Mouse (Mus musculus) liver, adult (tissue): ENCODE results near the gene Dab1.

Experiments used
- GATA4 ChIP-seq: IDR thresholded peaks from 2 replicates; pipeline ENCODE4 v1.6.1; 2014; ENCODE audit warnings: mild to moderate bottlenecking, low read length; ENCODE audit not compliant: insufficient replicate concordance

Gene Dab1

DNA sequence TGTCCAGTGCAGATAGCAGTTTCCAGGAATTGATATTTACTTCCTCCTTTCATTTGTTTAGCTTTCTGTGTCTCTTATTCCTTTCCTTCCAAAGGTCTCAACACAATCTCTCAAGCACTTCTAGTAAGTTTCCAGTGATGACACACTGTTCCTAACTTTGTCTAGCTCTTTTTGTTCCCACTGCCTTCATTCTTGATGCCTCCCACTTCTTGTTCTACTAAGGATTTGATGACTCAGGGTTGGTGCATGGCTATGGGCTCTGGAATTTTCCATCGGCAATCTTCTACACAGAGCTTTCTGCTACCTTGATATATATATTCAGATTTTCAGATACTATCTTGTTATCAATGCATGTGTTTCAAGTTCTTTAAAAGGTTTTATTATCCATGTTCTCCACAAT, 656.1 kb downstream of the Dab1 start:
- no peak for TF ChIP-seq GATA4

DNA sequence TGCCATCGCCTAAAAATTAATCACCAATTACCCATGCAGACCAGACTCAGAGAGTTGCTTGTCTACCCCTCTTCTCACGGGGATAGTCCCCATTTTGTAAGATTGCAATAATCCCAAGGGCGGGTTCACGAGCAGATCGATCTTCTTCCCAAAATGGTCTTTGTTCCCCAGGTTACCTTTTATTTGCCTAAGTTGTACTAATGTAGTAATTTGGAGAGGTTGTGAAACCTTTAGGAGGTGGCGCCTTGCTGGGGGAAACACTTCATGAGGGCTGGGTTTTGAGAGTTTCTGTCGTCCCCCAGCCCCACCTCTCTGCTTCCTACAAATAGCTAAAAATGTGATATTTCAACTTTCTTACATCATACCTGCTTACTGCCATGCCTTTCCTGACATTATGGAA, 657.8 kb downstream of the Dab1 start:
- TF ChIP-seq GATA4 = no peak

DNA sequence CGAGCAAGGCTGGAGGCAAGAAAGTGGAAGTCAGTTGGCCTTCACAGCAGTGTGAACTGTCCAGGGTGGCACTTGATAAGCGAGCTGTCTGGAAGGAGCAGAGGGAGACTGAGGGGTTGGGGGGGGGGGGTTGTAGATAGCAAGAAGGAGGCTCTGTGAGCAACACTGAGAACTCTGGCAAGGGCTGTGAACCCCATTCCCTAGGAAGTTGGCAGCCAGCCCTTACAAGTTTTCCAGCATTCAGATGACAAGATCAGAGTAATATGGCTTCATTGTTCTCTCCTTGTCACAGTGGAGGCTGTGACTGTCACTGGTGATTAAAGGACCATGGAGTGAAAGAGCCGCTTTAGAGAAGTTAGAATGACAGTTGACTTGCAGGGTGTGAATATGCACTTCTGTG, 662.4 kb downstream of the Dab1 start:
- TF ChIP-seq GATA4 = no peak

DNA sequence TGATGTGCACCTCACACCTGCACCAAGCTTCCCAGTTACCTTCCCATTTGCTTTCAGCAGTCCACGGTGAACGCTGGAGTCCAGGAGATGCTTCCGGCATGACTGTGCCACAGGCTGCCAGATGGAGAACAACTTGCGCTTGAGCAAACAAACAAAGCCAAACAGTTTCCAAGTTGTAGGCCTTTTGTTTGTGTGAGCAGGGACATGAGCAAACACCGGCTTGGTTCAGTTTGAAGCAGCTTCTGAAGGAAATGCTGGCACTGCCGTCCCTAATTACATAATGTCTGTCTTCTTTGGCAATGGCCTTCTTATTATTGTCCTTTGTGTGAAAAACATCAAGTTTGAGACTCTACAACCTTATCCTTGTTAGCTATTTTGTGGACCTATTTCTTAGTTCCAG, 664.7 kb downstream of the Dab1 start:
- no peak for TF ChIP-seq GATA4

DNA sequence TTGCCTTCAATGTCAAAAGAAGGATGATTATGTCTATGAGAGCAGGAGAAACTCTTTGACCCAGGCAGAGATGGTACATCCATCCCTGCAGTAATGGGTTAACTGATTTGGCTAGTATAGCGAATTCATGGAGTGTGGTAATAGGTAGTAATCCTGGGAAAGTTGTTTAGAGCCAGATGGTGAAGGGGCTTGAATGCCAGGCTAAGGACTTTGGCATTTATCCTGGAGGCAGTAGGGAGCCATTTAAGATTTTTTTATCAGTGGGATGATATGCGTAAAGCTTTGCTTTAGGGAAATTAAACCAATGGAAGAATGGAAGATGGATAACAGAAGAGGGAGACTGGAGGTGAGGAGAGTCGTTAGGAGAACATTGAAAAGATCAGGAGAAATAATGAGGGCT, 669.2 kb downstream of the Dab1 start:
- TF ChIP-seq GATA4 = no peak

DNA sequence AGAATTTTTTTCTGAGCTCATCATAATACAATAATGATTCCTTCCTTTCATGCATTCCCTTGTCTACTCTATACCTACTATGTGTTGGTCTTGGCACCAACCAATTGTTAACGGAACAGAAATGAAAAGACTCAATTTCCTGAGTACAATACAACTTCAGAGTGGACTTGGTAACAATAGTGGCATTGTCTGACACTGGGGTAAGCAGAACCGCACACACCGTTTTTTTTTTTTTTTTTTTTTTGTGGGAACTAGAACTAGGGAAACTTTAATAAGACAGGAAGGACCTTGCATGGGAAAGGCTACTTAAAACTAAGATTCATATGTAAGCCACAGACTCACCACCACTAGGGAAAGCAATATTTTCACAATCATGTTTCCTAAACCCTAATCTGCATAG, 682.6 kb downstream of the Dab1 start:
- TF ChIP-seq GATA4 = no peak

DNA sequence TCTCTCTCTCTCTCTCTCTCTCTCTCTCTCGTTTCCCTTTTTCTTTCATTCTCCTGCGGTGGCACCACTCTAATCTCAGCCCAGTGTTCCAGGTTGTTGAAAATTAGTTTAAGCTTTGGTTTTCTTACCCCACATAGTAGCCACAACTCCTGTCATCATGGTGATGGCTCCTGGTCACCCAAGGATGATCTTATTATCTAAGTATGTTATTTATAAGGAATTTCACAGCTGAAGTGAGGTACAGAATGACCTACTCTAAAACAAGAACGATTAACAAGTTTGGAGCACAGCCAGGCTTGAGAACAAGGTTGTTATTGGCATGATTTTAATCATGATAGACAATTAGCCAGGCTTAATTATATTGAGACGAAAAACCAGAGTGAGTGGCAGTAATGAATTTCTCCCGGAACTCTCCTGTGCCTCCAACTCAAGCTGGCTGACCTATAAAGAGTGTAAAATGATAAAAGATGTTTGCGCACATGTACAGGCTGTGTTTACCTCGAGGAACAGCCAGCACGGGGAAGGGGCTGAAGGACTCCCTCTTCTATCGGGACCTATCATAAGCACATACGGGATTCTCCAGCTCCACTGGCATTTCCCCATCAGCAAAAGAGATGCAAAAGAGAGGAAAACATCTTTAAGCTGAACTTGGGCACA, 684.0 kb downstream of the Dab1 start:
- no peak for TF ChIP-seq GATA4

DNA sequence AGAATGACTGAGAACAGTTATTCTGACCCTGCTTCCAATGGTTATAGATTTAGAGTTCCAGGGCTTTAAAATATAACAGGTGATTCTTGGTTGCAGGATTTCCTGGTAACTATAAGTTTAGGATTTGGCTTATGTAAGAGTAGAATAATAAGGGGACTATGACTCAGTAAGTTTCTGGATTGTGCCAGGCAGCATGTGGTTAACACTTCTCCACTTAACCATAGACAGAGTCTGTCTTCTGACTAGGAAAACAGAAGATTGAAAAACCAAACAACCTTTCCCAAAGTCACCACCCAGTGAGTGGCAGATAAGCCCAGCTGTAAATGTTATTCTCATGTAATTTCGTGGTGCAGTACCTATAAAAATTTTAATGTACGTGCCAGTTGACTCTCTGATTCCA, 688.6 kb downstream of the Dab1 start:
- TF ChIP-seq GATA4 = no peak

DNA sequence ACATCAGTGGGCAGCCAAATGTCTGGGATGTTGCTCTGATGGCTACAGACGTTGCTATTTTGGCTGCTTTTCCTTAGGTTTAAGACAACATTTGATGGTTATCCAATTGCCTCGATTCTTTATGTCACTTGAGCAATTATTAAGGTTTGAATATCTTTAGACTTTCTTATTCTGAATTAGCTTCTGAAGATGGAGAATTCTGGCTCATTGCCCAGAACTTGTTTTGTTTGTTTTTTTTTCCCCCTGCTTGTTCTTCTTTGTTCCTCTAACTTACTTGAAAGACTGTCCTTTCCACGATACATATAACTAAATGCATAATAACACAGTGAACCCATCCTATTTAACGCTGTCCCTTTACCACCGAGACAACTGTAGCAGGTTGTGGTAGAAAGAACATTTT, 707.1 kb downstream of the Dab1 start:
- no peak for TF ChIP-seq GATA4

DNA sequence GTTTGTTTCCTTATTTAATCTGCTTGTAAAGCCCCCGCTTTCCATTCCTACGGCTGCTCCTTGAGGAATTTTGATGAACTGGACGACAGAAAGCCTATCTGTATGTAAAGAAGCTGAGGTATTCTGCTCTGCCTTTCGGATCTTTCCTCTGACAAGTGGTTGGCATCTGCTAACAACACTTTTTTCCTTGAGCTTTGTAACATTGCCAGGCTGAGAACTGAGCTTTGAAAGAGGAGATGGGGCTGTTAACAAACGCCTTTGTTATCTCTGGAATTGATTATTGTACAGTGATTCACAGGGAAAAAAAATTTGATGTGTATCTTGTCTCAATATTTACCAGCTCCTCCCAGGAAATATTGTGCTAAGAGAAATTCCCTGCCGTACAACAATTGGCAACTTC, 712.7 kb downstream of the Dab1 start:
- TF ChIP-seq GATA4 = no peak

DNA sequence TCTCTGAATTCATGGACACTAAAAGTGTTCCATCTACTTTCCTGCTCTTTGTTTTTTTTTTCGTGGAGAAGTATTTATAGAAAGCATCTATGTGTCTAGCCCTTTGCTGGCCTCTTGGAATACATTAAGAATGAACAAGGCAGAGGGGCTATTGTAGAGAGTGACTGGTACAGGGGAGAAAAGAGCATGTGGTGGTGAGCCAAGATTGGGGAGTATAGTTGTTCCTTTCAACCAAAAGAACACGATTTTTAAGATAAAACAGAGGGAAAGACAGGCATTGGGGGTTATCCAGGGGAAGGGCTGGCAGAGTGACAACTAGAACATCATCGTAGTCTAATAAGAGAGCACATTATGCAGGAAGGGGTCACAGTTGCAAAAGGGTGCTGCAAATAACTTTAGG, 713.2 kb downstream of the Dab1 start:
- no peak for TF ChIP-seq GATA4

DNA sequence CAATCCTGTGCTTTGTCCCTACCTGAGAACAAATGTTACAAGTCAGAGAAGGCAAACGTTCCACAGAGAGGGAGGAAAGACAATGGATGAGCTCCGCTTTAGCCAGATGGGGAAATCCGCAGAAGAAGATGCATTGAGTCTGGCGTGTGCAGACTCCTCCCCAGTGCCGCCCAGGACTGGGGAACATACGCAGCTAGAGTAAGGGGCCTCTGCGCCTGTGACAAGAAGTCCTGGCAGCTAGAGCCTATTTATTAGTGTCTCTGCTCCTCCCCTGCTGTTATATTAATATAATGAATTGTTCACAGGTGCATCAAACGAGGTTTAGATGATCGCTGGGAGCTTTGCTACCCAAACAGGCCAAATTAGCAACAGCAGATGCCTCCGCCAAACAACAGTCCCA, 718.1 kb downstream of the Dab1 start:
- TF ChIP-seq GATA4 = no peak

DNA sequence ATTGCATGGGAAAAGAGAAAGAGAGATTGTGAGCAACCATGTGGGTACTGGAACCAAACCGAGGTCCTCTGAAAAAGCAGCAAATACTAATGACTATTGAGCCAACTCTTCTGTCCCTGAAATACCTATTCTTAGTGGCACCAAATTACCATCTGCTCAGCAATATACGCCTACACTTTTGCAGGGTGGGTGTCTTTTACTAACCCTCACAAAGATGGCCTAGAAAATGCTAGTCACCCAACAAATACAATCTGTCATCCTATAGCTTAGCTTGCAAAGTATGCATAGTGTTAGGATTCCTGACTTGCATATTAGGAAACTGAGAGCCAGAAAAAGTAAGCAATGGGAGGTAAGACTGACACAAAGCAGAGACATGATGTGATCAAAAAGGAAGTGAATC, 719.2 kb downstream of the Dab1 start:
- TF ChIP-seq GATA4 = no peak

DNA sequence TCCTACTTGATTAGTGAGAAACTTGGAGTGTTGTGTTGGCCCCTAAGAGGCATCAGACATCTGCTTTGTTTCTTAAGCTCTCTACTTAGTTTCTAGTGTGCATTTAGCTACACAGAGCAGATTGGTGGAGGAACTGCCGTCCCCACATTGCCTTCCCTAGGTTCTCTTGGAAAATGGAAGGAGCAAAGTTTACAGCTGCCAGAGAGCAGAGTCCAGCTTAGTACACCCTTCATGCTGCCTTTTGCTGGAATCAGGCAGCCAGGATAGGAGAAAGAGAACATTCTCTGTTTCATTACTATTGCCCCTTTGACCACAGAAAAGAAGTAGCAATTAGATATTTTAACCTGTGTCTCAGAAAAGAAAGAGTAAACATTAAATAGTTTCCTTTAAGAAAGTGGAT, 742.2 kb downstream of the Dab1 start:
- TF ChIP-seq GATA4 = no peak

DNA sequence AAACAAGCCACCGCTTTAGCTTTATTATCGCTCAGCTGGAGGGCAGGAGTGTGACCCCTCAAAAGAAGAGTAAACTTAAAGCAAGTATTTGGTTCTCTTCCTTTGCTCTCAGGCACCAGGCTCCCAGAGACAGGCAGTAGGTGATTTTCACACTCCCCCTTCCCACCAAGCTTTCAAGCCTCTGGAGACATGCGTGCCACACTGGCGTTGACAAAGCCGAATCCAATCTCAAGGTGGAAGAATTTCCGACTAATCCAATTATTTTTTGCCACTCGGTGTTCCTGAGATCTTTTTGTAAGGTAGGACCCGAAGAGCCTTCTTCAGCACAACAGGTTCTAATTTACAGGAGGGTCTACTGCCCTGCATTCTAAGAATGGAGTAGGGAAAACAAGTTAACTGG, 747.3 kb downstream of the Dab1 start:
- TF ChIP-seq GATA4 = no peak

DNA sequence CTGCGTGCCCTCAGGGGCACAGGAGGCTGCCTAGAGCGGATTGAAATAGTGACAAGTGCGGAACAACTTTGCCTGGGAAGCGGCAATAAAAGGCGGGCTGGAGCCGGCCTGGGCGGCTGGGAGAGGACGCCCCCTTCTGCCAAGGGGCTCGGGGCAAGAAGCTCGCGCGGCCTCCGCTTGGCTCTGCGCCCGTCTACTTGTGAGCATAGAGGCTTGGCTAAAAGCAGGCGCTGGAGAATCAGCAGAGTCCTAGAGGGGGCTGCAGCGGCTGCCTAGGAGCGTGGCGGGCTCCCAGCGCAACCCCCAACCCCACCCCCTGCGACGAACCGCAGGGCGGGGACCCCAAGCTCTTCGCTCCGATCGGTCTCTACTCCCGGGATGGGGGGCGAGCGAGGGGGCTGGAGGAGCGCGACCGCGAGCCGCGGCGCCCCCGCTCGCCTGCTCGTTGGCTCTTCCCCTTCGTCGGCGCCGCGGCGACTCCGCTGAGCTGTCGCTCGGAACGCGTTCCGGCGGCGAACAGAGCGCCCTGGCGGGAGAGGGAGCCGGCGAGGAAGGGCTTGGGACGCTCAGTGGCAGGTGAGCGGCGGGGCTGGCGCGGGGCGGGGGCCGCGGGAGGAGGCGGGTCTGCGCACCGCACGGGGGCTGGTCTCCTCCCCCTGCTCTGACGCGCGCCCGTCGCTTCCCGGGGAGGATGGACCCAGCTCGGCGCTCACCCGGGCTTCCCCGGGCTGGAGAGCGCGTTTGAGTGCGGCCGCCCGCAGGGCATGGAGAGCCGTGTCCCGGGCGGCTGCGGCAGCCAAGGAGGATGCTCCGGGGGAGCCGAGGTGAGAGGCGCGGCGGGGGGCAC, 748.0 kb downstream of the Dab1 start:
- no peak for TF ChIP-seq GATA4
